Mouse (Mus musculus) midbrain, embryonic 16.5 days (tissue): ENCODE data around the gene Krt88. TPM values are rescaled to one million over a fixed set of nuclear protein-coding genes. Genes with fewer than 3 reads are reported as not detected.
A peak's percentile ranks its signal among the peaks of the same experiment; 100 is the strongest.

ENCODE experiments used
- ATAC-seq: fragments of 200-750 bp; cut with Nextera tagmentation; 2 replicates; pipeline ENCODE4 v1.8.0; 2017; ENCODE audit warnings: moderate TSS enrichment
- H3K27ac ChIP-seq: fragments of 300-500 bp; sonication (generic); 2 replicates; pipeline ENCODE4 v1.5.1; 2014; ENCODE audit warnings: mild to moderate bottlenecking, low read length, mixed read lengths
- H3K27me3 ChIP-seq: fragments of 300-500 bp; sonication (generic); 2 replicates; pipeline ENCODE4 v1.6.1; 2014; ENCODE audit warnings: low read depth, low read length, mixed read lengths; ENCODE audit not compliant: control insufficient read depth, insufficient read depth
- H3K36me3 ChIP-seq: fragments of 300-500 bp; sonication (generic); 2 replicates; pipeline ENCODE4 v1.6.1; 2014; ENCODE audit warnings: mild to moderate bottlenecking, low read length, moderate library complexity, mixed read lengths; ENCODE audit not compliant: control insufficient read depth, insufficient read depth
- H3K4me1 ChIP-seq: fragments of 300-500 bp; sonication (generic); 2 replicates; pipeline ENCODE4 v1.6.1; 2014; ENCODE audit warnings: mild to moderate bottlenecking, low read length, mixed read lengths; ENCODE audit not compliant: control insufficient read depth, insufficient read depth
- H3K4me2 ChIP-seq: fragments of 300-500 bp; sonication (generic); 2 replicates; pipeline ENCODE4 v1.6.1; 2014; ENCODE audit warnings: mild to moderate bottlenecking, low read length, mixed read lengths
- H3K4me3 ChIP-seq: fragments of 300-500 bp; sonication (generic); 2 replicates; pipeline ENCODE4 v1.5.1; 2014; ENCODE audit warnings: low read depth, mild to moderate bottlenecking, low read length, moderate library complexity, mixed read lengths
- H3K9ac ChIP-seq: fragments of 300-500 bp; sonication (generic); 2 replicates; pipeline ENCODE4 v1.6.1; 2014; ENCODE audit warnings: low read depth, low read length, mixed read lengths
- H3K9me3 ChIP-seq: fragments of 300-500 bp; sonication (generic); replicated peaks from 2 replicates; pipeline ENCODE4 v1.6.1; 2014; ENCODE audit warnings: mild to moderate bottlenecking, low read length, mixed read lengths; ENCODE audit not compliant: control insufficient read depth, poor library complexity, severe bottlenecking
- WGBS: fragments of 180-500 bp; shearing (Covaris S2); extraction: QIAGEN DNeasy Blood & Tissue Kit; methylation state at CpG from one replicate; pipeline ENCODE4 v1.1.7; 2014; 5-methylcytosine and 5-hydroxymethylcytosine counted together
- polyA plus RNA-seq: library from polyadenylated mRNA; unstranded; fragments of >200 nt; fragmentation: Nextera tagmentation; extraction: Ambion mirVana; gene quantifications from 2 replicates; pipeline ENCODE4 v1.2.1, GENCODE M21; 2015

Krt88 gene
- polyA plus RNA-seq, 1 experiment from 2014 or later = not detected

- 84% methylated on average over 14 of the region's 14 CpGs for WGBS
- Histone ChIP-seq H3K9me3 (peaks cover 5% of the 10 kb centered on the region; the same call in 1 of the 2 replicates), H3K4me1 (peaks cover 5% of the 10 kb centered on the region; the same call in 1 of the 2 replicates), H3K27ac (no peak overlapping the region), H3K4me3 (no peak overlapping the region), H3K9ac (no peak overlapping the region), H3K4me2 (no peak overlapping the region), H3K36me3 (no peaks in the 10 kb centered on the region), H3K27me3 (no peaks in the 10 kb centered on the region)
- ATAC-seq = no peak
Measured at GRCm38 (mm10) chr15:101459283-101459682, 11.7 kb downstream of the Krt88 start.

DNA sequence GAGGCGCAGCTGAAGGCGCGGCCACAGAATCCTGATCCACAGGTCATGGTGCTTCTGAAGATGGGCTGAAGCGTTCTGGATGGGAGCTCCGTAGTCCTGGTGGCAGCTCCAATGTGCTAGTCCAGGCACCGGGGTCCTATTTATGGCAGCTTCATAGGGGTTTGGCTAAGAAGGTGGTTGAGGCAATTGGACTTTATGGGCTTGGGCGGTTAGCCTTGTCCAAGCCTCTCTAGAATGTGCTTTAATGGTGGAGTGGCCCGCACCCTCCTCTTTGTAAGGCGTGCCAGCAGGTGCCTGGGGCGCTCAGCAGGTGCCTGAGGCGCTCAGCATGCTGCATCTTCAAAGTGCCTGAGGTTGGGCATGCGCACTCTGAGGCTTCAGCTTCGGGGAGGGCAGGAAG lies 16.1 kb downstream of the Krt88 start, which contains the start of gene Krt81:
Krt81 (minus strand) TSS at position 101 of the 400 bp plus-strand sequence.
- ATAC-seq = no peak
- H3K4me3 ChIP-seq = no peak within 1 kb of the TSS
- no peak within 1 kb of the TSS for H3K9ac ChIP-seq
- no peaks in the 10 kb centered on the region for H3K36me3 ChIP-seq
- peaks cover under 1% of the 10 kb centered on the region; the same call in 1 of the 2 replicates for H3K4me1 ChIP-seq
- H3K27ac ChIP-seq = no peak within 1 kb of the TSS
- no peaks in the 10 kb centered on the region for H3K27me3 ChIP-seq
- 81% methylated on average over 13 of the region's 13 CpGs for WGBS
- H3K4me2 ChIP-seq = no peak within 1 kb of the TSS
- no peaks in the 10 kb centered on the region for H3K9me3 ChIP-seq

DNA sequence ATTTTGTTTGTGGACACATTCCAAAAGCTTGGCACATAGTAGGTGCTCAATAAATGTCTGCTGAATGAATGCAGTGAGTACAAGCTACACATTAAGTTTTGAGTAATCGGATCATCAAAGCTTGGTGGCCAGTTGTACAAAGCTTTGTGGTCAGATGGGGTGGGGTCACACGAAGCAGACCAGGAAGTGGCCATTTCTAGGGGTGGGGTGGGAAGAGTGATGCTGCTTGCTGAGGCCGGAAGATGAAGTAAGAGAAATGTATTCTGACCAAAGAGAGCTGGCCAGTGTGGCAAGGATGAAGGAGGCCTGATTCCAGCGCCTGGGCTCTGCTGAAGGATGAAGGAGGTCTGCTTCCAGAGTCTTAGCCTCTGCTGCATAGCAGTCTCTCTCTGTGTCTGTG lies 21.5 kb downstream of the Krt88 start:
- no peak overlapping the region for H3K4me2 ChIP-seq
- no peak overlapping the region for H3K9ac ChIP-seq
- WGBS = 89% methylated on average over 4 of the region's 4 CpGs
- H3K36me3 ChIP-seq = no peaks in the 10 kb centered on the region
- H3K27ac ChIP-seq = no peak overlapping the region
- H3K4me1 ChIP-seq = no peaks in the 10 kb centered on the region
- no peaks in the 10 kb centered on the region for H3K27me3 ChIP-seq
- H3K9me3 ChIP-seq = no peaks in the 10 kb centered on the region
- ATAC-seq = no peak
- no peak overlapping the region for H3K4me3 ChIP-seq

DNA sequence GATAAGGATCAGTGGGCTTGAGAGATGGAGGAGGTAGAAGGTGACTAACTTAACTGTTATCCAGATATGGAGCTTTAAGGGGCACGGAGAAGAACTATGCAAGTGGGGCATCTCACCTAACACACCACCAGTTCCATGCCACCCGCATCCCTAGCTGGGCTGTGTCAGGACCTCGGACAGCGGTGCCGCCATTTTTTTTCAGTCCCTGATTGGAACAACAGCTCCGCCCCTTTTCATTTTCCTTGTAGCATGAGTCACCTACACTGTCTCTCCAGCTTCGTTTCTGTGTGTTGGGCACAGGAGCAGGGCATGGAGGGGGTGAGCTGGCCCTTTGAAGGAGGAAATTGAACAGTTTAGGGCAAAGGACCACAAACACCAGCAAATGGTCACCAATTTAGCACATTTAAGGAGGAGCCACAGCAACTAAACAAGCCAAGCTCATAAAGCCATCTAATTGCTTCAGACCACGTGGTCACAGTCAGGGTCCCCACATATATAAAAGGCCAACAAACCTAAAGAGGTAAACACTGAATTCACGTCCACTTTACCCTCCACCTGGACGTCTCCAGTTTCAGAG lies 25.5 kb downstream of the Krt88 start, which contains the start of gene Krt86:
Krt86 (plus strand) TSS at position 527 of the 577 bp plus-strand sequence.
- Histone ChIP-seq H3K36me3 (no peaks in the 10 kb centered on the region), H3K9me3 (no peaks in the 10 kb centered on the region), H3K27me3 (no peaks in the 10 kb centered on the region), H3K4me2 (no peak within 1 kb of the TSS), H3K4me3 (no peak within 1 kb of the TSS), H3K27ac (no peak within 1 kb of the TSS), H3K9ac (no peak within 1 kb of the TSS), H3K4me1 (no peaks in the 10 kb centered on the region)
- no peak for ATAC-seq
- WGBS = 48% methylated on average over 10 of the region's 10 CpGs

- Histone ChIP-seq H3K27me3 (no peaks in the 10 kb centered on the region), H3K36me3 (no peaks in the 10 kb centered on the region), H3K27ac (no peak overlapping the region), H3K4me1 (peaks cover 9% of the 10 kb centered on the region), H3K4me2 (peak overlapping the region; percentile 56), H3K9ac (peak overlapping the region; percentile 21; the same call in 1 of the 2 replicates), H3K4me3 (peak overlapping the region; percentile 21), H3K9me3 (no peaks in the 10 kb centered on the region)
- peak; percentile 45; the same call in 1 of the 2 replicates for ATAC-seq
- WGBS = 11% methylated on average over 31 of the region's 31 CpGs
Measured at GRCm38 (mm10) chr15:101479007-101479665, 31.6 kb downstream of the Krt88 start.

DNA sequence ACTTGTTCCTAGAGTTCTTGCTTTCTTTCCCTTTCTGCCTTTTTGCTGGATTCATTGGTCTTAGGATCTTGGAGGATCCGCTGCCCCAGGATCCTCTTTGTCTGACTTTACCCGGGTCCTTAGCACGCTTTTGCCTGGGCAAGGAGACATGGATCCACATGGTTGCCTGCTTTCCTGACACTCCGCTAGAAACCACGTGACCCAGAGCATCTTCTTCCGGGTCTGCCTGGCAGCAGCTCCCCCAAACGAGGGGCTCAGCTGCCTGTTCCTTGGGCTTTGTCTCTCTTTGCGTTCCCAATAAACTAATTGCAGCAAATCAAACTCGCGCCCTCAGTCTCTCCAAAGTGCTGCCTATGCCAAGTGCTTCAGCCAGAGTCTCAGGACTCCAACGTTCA lies 32.1 kb downstream of the Krt88 start:
- no peak overlapping the region; the same call in 1 of the 2 replicates for H3K9ac ChIP-seq
- peak overlapping the region; percentile 56 for H3K4me2 ChIP-seq
- no peaks in the 10 kb centered on the region for H3K36me3 ChIP-seq
- 31% methylated on average over 11 of the region's 11 CpGs for WGBS
- no peaks in the 10 kb centered on the region for H3K27me3 ChIP-seq
- H3K27ac ChIP-seq = no peak overlapping the region
- no peaks in the 10 kb centered on the region for H3K9me3 ChIP-seq
- ATAC-seq = no peak
- H3K4me3 ChIP-seq = peak overlapping the region; percentile 21
- H3K4me1 ChIP-seq = peaks cover 9% of the 10 kb centered on the region

GRCm38 (mm10) chr15:101482056-101482455 lies 34.5 kb downstream of the Krt88 start:
- H3K27me3 ChIP-seq = no peaks in the 10 kb centered on the region
- no peak overlapping the region for H3K27ac ChIP-seq
- peaks cover 9% of the 10 kb centered on the region for H3K4me1 ChIP-seq
- H3K36me3 ChIP-seq = no peaks in the 10 kb centered on the region
- WGBS = 37% methylated on average over 4 of the region's 4 CpGs
- H3K4me3 ChIP-seq = no peak overlapping the region
- ATAC-seq = no peak
- no peaks in the 10 kb centered on the region for H3K9me3 ChIP-seq
- no peak overlapping the region for H3K4me2 ChIP-seq
- H3K9ac ChIP-seq = no peak overlapping the region

- no peaks in the 10 kb centered on the region for H3K27me3 ChIP-seq
- 81% methylated on average over 1 of the region's 1 CpGs for WGBS
- peaks cover 9% of the 10 kb centered on the region for H3K4me1 ChIP-seq
- H3K9me3 ChIP-seq = no peaks in the 10 kb centered on the region
- H3K4me3 ChIP-seq = no peak overlapping the region
- H3K27ac ChIP-seq = no peak overlapping the region
- no peak overlapping the region for H3K4me2 ChIP-seq
- no peaks in the 10 kb centered on the region for H3K36me3 ChIP-seq
- H3K9ac ChIP-seq = no peak overlapping the region
- ATAC-seq = no peak
Measured at GRCm38 (mm10) chr15:101483646-101484045, 36.1 kb downstream of the Krt88 start.

DNA sequence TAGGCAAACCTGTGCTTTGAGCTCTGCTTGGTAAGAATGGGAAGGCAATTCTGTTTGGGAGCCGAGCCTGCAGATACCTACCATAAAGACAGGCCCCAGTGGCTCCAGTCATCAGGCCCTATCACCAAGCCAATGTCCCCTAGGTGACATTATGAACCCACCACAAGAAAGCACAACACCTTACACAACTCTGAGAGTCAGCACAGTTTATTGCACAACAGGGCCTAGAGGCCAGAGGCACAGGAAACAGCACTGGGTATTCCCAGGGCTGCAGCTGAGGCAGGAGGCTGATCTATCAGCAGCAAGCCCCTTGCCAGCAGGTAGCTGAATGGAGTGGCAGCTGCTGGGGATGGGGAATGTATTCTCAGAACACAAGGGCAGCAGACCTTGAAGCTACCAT lies 37.4 kb downstream of the Krt88 start:
- 85% methylated on average over 1 of the region's 1 CpGs for WGBS
- ATAC-seq = no peak
- H3K9ac ChIP-seq = no peak overlapping the region

More for the DNA sequence above, 37.4 kb downstream of the Krt88 start:
- Histone ChIP-seq H3K4me2 (no peak overlapping the region), H3K4me3 (no peak overlapping the region), H3K27me3 (no peaks in the 10 kb centered on the region), H3K27ac (no peak overlapping the region), H3K9me3 (no peaks in the 10 kb centered on the region), H3K4me1 (no peaks in the 10 kb centered on the region), H3K36me3 (no peaks in the 10 kb centered on the region)
